Mouse (Mus musculus) limb, embryonic 14.5 days (tissue): ENCODE measurements at regions not wholly inside any gene's neighbourhood (a gene's known extent, or its start where the extent isn't known, plus 50 kb on each side); places are given as distances from the start of the nearest gene placed in this dataset.

Experiments used
- ATAC-seq: fragments of 200-750 bp; cut with Nextera tagmentation; 2 replicates; pipeline ENCODE4 v1.8.0; 2017; ENCODE audit warnings: low read depth, moderate number of reproducible peaks, moderate TSS enrichment; ENCODE audit not compliant: low FRiP score
- DNase-seq: peaks from one replicate; pipeline ENCODE4 v3.0.0-alpha.2; 2015; ENCODE audit warnings: low spot score
- H3K27ac ChIP-seq: fragments of 300-500 bp; sonication (generic); replicated peaks from 2 replicates; pipeline ENCODE4 v1.5.1; 2014; ENCODE audit warnings: low read depth, mild to moderate bottlenecking, low read length, moderate library complexity, mixed read lengths
- H3K27me3 ChIP-seq: fragments of 300-500 bp; sonication (generic); 2 replicates; pipeline ENCODE4 v1.6.1; 2014; ENCODE audit warnings: low read length, mixed read lengths; ENCODE audit not compliant: control insufficient read depth, insufficient read depth
- H3K36me3 ChIP-seq: fragments of 300-500 bp; sonication (generic); 2 replicates; pipeline ENCODE4 v1.6.1; 2014; ENCODE audit warnings: mild to moderate bottlenecking, low read length, moderate library complexity, mixed read lengths; ENCODE audit not compliant: control insufficient read depth, insufficient read depth
- H3K4me1 ChIP-seq: fragments of 300-500 bp; sonication (generic); 2 replicates; pipeline ENCODE4 v1.6.1; 2014; ENCODE audit warnings: antibody characterized with exemption, low read length, mixed read lengths; ENCODE audit not compliant: control insufficient read depth, insufficient read depth
- H3K4me2 ChIP-seq: fragments of 300-500 bp; sonication (generic); replicated peaks from 2 replicates; pipeline ENCODE4 v1.6.1; 2014; ENCODE audit warnings: low read depth, mild to moderate bottlenecking, low read length, moderate library complexity; ENCODE audit not compliant: severe bottlenecking
- H3K4me3 ChIP-seq: fragments of 300-500 bp; sonication (generic); replicated peaks from 2 replicates; pipeline ENCODE4 v1.5.1; 2014; ENCODE audit warnings: low read length
- H3K9ac ChIP-seq: fragments of 300-500 bp; sonication (generic); 2 replicates; pipeline ENCODE4 v1.6.1; 2014; ENCODE audit warnings: mild to moderate bottlenecking, low read depth, low read length, moderate library complexity; ENCODE audit not compliant: severe bottlenecking
- H3K9me3 ChIP-seq: fragments of 300-500 bp; sonication (generic); 2 replicates; pipeline ENCODE4 v1.6.1; 2016; ENCODE audit warnings: low read length; ENCODE audit not compliant: control insufficient read depth
- POLR2A ChIP-seq: fragments of 200-500 bp; IDR thresholded peaks from 2 replicates; pipeline ENCODE4 v1.8.0; 2012; ENCODE audit warnings: inconsistent platforms, mild to moderate bottlenecking, moderate library complexity, borderline replicate concordance; ENCODE audit not compliant: insufficient read depth, insufficient read length; ENCODE audit errors: extremely low read depth
- WGBS: fragments of 180-500 bp; shearing (Covaris S2); extraction: QIAGEN DNeasy Blood & Tissue Kit; methylation state at CpG from one replicate; pipeline ENCODE4 v1.1.7; 2014; 5-methylcytosine and 5-hydroxymethylcytosine counted together

GRCm38 (mm10) chr17:77200256-77200655 lies 999.8 kb upstream of the Crim1 start:
- Histone ChIP-seq H3K27me3 (no peaks in the 10 kb centered on the region), H3K4me3 (no peak overlapping the region), H3K9ac (no peak overlapping the region), H3K9me3 (no peaks in the 10 kb centered on the region), H3K4me1 (no peaks in the 10 kb centered on the region), H3K4me2 (no peak overlapping the region), H3K27ac (no peak overlapping the region), H3K36me3 (no peaks in the 10 kb centered on the region)
- no peak for TF ChIP-seq POLR2A
- DNase-seq: peak; percentile 79
- peak; percentile 85 for ATAC-seq

GRCm38 (mm10) chr17:77200671-77201070 lies 999.4 kb upstream of the Crim1 start:
- Histone ChIP-seq H3K4me3 (no peak overlapping the region), H3K9ac (no peak overlapping the region), H3K27me3 (no peaks in the 10 kb centered on the region), H3K4me1 (no peaks in the 10 kb centered on the region), H3K27ac (no peak overlapping the region), H3K9me3 (no peaks in the 10 kb centered on the region), H3K4me2 (no peak overlapping the region), H3K36me3 (no peaks in the 10 kb centered on the region)
- ATAC-seq (peak; percentile 70), DNase-seq (peak; percentile 26)
- TF ChIP-seq POLR2A: no peak
- 52% methylated on average over 1 of the region's 1 CpGs for WGBS

- no peak for TF ChIP-seq POLR2A
- H3K27ac ChIP-seq: no peak overlapping the region
- no peaks in the 10 kb centered on the region for H3K36me3 ChIP-seq
- no peak overlapping the region for H3K4me2 ChIP-seq
- no peaks in the 10 kb centered on the region for H3K4me1 ChIP-seq
- H3K9ac ChIP-seq: no peak overlapping the region
- H3K9me3 ChIP-seq: no peaks in the 10 kb centered on the region
- DNase-seq (no peak), ATAC-seq (no peak)
- no peak overlapping the region for H3K4me3 ChIP-seq
- H3K27me3 ChIP-seq: no peaks in the 10 kb centered on the region
- 17% methylated on average over 1 of the region's 1 CpGs for WGBS
These were observed 989.1 kb upstream of the Crim1 start for GRCm38 (mm10) chr17:77210947-77211346.

- no peaks in the 10 kb centered on the region for H3K9me3 ChIP-seq
- no peaks in the 10 kb centered on the region for H3K36me3 ChIP-seq
- H3K9ac ChIP-seq: no peak overlapping the region
- no peak overlapping the region for H3K4me3 ChIP-seq
- H3K27ac ChIP-seq: no peak overlapping the region
- H3K27me3 ChIP-seq: no peaks in the 10 kb centered on the region
- ATAC-seq: no peak
- WGBS: 73% methylated on average over 2 of the region's 2 CpGs
- DNase-seq: peak; percentile 3
- no peak for TF ChIP-seq POLR2A
- H3K4me1 ChIP-seq: no peaks in the 10 kb centered on the region
- no peak overlapping the region for H3K4me2 ChIP-seq
These were observed 955.0 kb upstream of the Crim1 start for GRCm38 (mm10) chr17:77245031-77245430.
